In genomic region chr7:132232937-132233336, GRCm38 (mm10) we compare ENCODE assay signal across 18 mouse cellular contexts.
DNase-seq lines count a peak whose midpoint lies in the region; ATAC-seq lines count a peak whose summit lies in the region.
"Had no signal": no experiment of that assay in that cellular context is flagged by ENCODE, and none has a peak within 500 bp of the region (broad histone marks: within the 10 kb centered on the region; RNA-seq: fewer than 3 reads in every experiment).

No protein-coding gene starts in this region.

- peaks cover 4% of the 10 kb centered on the region; the same call in 1 of the 2 replicates for H3K36me3 ChIP-seq in intestine, embryonic 15.5 days
- H3K36me3 ChIP-seq: heart, embryonic 13.5 days had no signal

- no peaks in the 10 kb centered on the region for H3K9me3 ChIP-seq in intestine, embryonic 15.5 days
- H3K9me3 ChIP-seq: embryonic facial prominence, embryonic 15.5 days; heart, embryonic 13.5 days; hindbrain, embryonic 12.5 days; limb, embryonic 12.5 days; megakaryocyte, embryonic 14.5 days had no signal

- H3K27ac ChIP-seq in brown adipose tissue, adult 24 weeks (replicated peaks; ENCODE audit: low read depth, low read length) = peak overlapping the region; percentile 41; the same call in 1 of the 2 replicates
- H3K27ac ChIP-seq in intestine, embryonic 15.5 days = no peak overlapping the region
- H3K27ac ChIP-seq: heart, embryonic 13.5 days; hindbrain, embryonic 12.5 days had no signal

- no peak overlapping the region for H3K9ac ChIP-seq in intestine, embryonic 15.5 days
- H3K9ac ChIP-seq: embryonic facial prominence, embryonic 15.5 days; heart, embryonic 13.5 days; hindbrain, embryonic 12.5 days; limb, embryonic 12.5 days had no signal

- H3K4me1 ChIP-seq in brown adipose tissue, adult 24 weeks (ENCODE audit: control insufficient read depth, insufficient read depth, insufficient read length, low read length) = peaks cover 46% of the 10 kb centered on the region
- 0 out of 2 replicates have a peak, but pooled peaks cover 7% of the 10 kb centered on the region for H3K4me1 ChIP-seq in intestine, embryonic 15.5 days (replicated peaks)
- H3K4me1 ChIP-seq: megakaryocyte, embryonic 14.5 days had no signal

- WGBS in intestine, embryonic 15.5 days = 55% methylated on average over 2 of the region's 2 CpGs

- no peak overlapping the region for H3K4me2 ChIP-seq in intestine, embryonic 15.5 days (replicated peaks)
- H3K4me2 ChIP-seq: embryonic facial prominence, embryonic 15.5 days; heart, embryonic 13.5 days; hindbrain, embryonic 12.5 days; limb, embryonic 12.5 days had no signal

- no peak for ATAC-seq in intestine, embryonic 15.5 days
- ATAC-seq: activated CD4-positive, CD25-positive, alpha-beta regulatory T cell, adult 4 months; forebrain, embryonic 14.5 days; intestine, postnatal 0 days had no signal

- no peaks in the 10 kb centered on the region for H3K27me3 ChIP-seq in intestine, embryonic 15.5 days (replicated peaks)
- H3K27me3 ChIP-seq: embryonic facial prominence, embryonic 15.5 days; heart, embryonic 13.5 days; hindbrain, embryonic 12.5 days; limb, embryonic 12.5 days had no signal

- DNase-seq in lung, postnatal 14 days = peak; percentile 36
- DNase-seq in lung, postnatal 10 days = no peak
- peak; percentile 65 for DNase-seq in adrenal gland, adult 8-10 months
- DNase-seq in kidney, postnatal 36 days = peak; percentile 60 to 64
- DNase-seq in left cerebral cortex, adult 8-10 months (ENCODE audit: low spot score in 2 of 2) = no peak
- DNase-seq: cerebellum, postnatal 25 days; gastrocnemius, postnatal 10 days; right cerebral cortex, postnatal 25 days had no signal

- no peak overlapping the region for H3K4me3 ChIP-seq in brown adipose tissue, adult 24 weeks (ENCODE audit: insufficient read depth, low read depth, low read length)
- no peak overlapping the region for H3K4me3 ChIP-seq in intestine, embryonic 15.5 days (replicated peaks)
- H3K4me3 ChIP-seq: embryonic facial prominence, embryonic 15.5 days; heart, embryonic 13.5 days; hindbrain, embryonic 12.5 days; limb, embryonic 12.5 days; megakaryocyte, embryonic 14.5 days had no signal

Comparison
In these comparisons a context has a peak if more than half of its experiments do, and no peak if none do; other contexts are left out.
1. DNase-seq: peak in lung, postnatal 14 days (single experiment), adrenal gland, adult 8-10 months (single experiment) and kidney, postnatal 36 days (2 of 2); none in lung, postnatal 10 days (single experiment) and left cerebral cortex, adult 8-10 months (0 of 2).